Mouse (Mus musculus) heart, postnatal 0 days (tissue): ENCODE results near the gene Dchs1.

ENCODE experiments used
- CTCF ChIP-seq: IDR thresholded peaks from 2 replicates; pipeline ENCODE4 v1.5.1; 2016; ENCODE audit warnings: antibody characterized with exemption, control low read depth, low read depth
- EP300 ChIP-seq: IDR thresholded peaks from 2 replicates; pipeline ENCODE4 v1.6.1; 2016; ENCODE audit warnings: antibody characterized with exemption, low read depth

- TF ChIP-seq CTCF (no peak), EP300 (no peak)
Measured at GRCm38 (mm10) chr7:105738286-105738685, 49.2 kb downstream of the Dchs1 start.
